8 mouse cellular contexts compared by ENCODE assay signal in the genomic region with DNA sequence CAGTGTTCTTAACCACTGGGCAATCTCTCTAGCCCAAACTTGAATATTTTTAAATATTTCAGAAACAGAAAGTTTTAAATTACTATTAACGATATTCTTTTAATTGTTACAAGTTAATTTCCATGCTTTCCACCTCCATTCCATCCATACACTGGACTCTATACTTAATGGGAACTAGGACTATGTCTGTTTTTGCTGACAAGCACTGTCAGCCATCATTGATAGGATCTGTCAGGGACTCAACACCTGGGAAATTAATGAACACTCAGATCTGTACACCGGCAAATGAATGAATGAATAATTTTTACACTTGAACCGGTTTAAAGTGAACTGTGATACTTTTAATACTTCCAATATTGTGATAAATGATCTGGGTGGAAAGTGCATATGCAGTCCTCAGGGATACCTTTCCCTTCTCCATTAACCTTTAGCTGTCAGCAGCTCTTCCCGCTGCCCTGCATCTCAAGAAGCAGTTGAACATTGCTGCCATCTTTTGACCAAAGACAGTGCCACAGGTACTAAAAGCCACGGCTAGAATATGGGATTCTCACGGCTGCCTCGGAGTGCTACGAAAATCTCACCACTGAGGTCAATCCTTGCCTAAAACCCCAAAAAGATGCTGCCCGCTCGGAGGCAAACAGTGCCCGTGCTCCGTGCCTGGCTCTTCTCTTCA.
A peak's percentile ranks its signal among the peaks of the same experiment; 100 is the strongest.
DNase-seq lines count a peak whose midpoint lies in the region; ATAC-seq and TF ChIP-seq lines count a peak whose summit lies in the region.

No protein-coding gene starts in this region.

- ATAC-seq in monocyte, adult 5-6 weeks (replicated peaks; ENCODE audit: insufficient number of reproducible peaks, low FRiP score, low TSS enrichment, poor library complexity, severe bottlenecking) = no peak

- TF ChIP-seq POLR2A in cortical plate, adult 2 months (IDR thresholded peaks at IDR 0.05; ENCODE audit: extremely low read depth, insufficient read depth, low read length) = no peak

- no peaks in the 10 kb centered on the region for H3K4me1 ChIP-seq in cortical plate, adult 2 months (ENCODE audit: control insufficient read depth, insufficient read depth, low read length)

- no peak overlapping the region for H3K4me3 ChIP-seq in cortical plate, adult 2 months (ENCODE audit: insufficient read depth, low read length)

- DNase-seq in kidney, adult 8-10 months = peak; percentile 6 to 38
- no peak for DNase-seq in kidney, adult 11 months
- DNase-seq in R1 (ENCODE audit: low read depth, low spot score) = peak; percentile 47
- peak; percentile 50 for DNase-seq in kidney, adult 9 months
- peak; percentile 50 for DNase-seq in lung, postnatal 10 days
- DNase-seq in urinary bladder, postnatal 36 days (ENCODE audit: low spot score in 2 of 2) = no peak

- no peak overlapping the region for H3K27ac ChIP-seq in cortical plate, adult 2 months (ENCODE audit: insufficient read depth, low read length)

- peak; percentile 87 for TF ChIP-seq CTCF in cortical plate, adult 2 months (IDR thresholded peaks at IDR 0.05; ENCODE audit: extremely low read depth, insufficient read depth, low read length)

Comparison
In these comparisons a context has a peak if more than half of its experiments do, and no peak if none do; other contexts are left out.
1. DNase-seq: peak in kidney, adult 8-10 months (2 of 2), R1 (single experiment), kidney, adult 9 months (single experiment) and lung, postnatal 10 days (single experiment); none in kidney, adult 11 months (single experiment) and urinary bladder, postnatal 36 days (0 of 2).